Mouse (Mus musculus): ENCODE measurements around the gene AI597479. TPM values are rescaled to one million over a fixed set of nuclear protein-coding genes. Genes with fewer than 3 reads are reported as not detected.

AI597479 gene
- total RNA-seq (2021): 10 to 100 TPM; 15.4 to 15.9 TPM
- long read RNA-seq, experiment 1, transcript AI597479-201 (4 exons, 3,458 nt): major isoform, 29 of 31 reads
- long read RNA-seq, experiment 1, partial matches to known transcripts: 0 of 31 reads
- long read RNA-seq, experiment 1, other reads (novel, unspliced or antisense): 2 of 31 reads
- long read RNA-seq, experiment 2, transcript AI597479-201 (4 exons, 3,458 nt): major isoform, 18 of 23 reads
- long read RNA-seq, experiment 2, partial matches to known transcripts: 0 of 23 reads
- long read RNA-seq, experiment 2, other reads (novel, unspliced or antisense): 5 of 23 reads

- DNase-seq (ENCODE audit: low spot score in 2 of 2): peak; percentile 85 to 93
Observed at GRCm38 (mm10) chr1:43098031-43098984, at the start of gene AI597479, which contains the start of gene Tgfbrap1. Gene AI597479, plus strand, starts transcription at chr1:43098710. Gene Tgfbrap1, minus strand, starts transcription at chr1:43098637.

- no peak for DNase-seq (ENCODE audit: low spot score in 2 of 2)
Observed at GRCm38 (mm10) chr1:43051903-43052302, 46.6 kb upstream of the AI597479 start.

GRCm38 (mm10) chr1:43065615-43066310 is 32.7 kb upstream of the AI597479 start:
- peak; percentile 35 to 56 for DNase-seq (ENCODE audit: low spot score in 2 of 2)

DNA sequence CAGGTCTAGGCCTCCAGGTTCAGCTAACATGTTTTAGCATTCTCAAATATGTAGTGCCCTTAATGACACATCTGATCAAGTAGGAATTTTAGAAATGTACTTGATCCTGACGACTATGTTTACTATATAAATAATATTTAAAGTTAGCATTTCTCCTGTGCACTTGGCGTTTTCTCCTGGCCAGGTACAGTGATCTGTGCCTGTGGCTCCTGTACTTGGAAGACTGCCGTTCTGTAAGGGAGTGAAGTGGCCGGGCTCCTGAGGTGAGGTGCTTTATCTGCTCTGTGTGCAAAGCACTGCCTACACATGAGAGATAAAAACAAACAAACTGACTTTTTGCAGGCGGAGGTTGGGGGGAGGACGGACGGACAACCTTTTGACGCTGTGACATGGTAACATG is 31.9 kb upstream of the AI597479 start:
- no peak for DNase-seq (ENCODE audit: low spot score in 2 of 2)

GRCm38 (mm10) chr1:43067551-43067950 is 31.0 kb upstream of the AI597479 start:
- DNase-seq (ENCODE audit: low spot score in 2 of 2): no peak

- no peak for DNase-seq (ENCODE audit: low spot score in 2 of 2)
Observed at GRCm38 (mm10) chr1:43070726-43071125, 27.8 kb upstream of the AI597479 start.

GRCm38 (mm10) chr1:43072028-43072427 is 26.5 kb upstream of the AI597479 start:
- DNase-seq (ENCODE audit: low spot score in 2 of 2): no peak

GRCm38 (mm10) chr1:43072561-43072960 is 25.9 kb upstream of the AI597479 start:
- DNase-seq (ENCODE audit: low spot score in 2 of 2): no peak

DNA sequence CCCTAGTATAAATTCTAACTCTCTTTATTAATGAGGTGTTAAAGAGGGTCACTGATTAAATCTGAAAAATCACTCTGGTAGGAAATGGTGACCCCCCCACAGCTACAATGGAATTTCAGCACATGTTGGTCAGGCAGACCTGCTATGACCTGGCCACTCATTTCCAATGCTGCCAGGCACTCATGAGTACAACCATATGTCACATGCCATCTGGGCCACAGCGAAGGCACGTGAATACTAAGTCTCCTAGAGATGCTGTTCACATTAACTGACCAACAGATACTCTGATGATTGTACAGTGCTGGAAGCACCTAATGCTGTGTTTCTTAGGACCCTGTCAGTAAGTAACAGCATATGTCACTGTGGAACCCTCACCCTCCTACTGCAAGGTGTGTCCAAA is 23.7 kb upstream of the AI597479 start:
- DNase-seq (ENCODE audit: low spot score in 2 of 2): no peak

- no peak for DNase-seq (ENCODE audit: low spot score in 2 of 2)
Observed at GRCm38 (mm10) chr1:43078124-43078523, 20.4 kb upstream of the AI597479 start.

GRCm38 (mm10) chr1:43082946-43083345 is 15.6 kb upstream of the AI597479 start:
- DNase-seq (ENCODE audit: low spot score in 2 of 2): no peak

GRCm38 (mm10) chr1:43090418-43090817 is 8.1 kb upstream of the AI597479 start:
- DNase-seq (ENCODE audit: low spot score in 2 of 2): no peak

GRCm38 (mm10) chr1:43091306-43092055 is 7.0 kb upstream of the AI597479 start:
- no peak for DNase-seq (ENCODE audit: low spot score in 2 of 2)

- DNase-seq (ENCODE audit: low spot score in 2 of 2): peak; percentile 39 to 64
Observed at GRCm38 (mm10) chr1:43092056-43093015, 6.2 kb upstream of the AI597479 start.

- DNase-seq (ENCODE audit: low spot score in 2 of 2): no peak
Observed at GRCm38 (mm10) chr1:43094206-43094605, 4.3 kb upstream of the AI597479 start.

DNA sequence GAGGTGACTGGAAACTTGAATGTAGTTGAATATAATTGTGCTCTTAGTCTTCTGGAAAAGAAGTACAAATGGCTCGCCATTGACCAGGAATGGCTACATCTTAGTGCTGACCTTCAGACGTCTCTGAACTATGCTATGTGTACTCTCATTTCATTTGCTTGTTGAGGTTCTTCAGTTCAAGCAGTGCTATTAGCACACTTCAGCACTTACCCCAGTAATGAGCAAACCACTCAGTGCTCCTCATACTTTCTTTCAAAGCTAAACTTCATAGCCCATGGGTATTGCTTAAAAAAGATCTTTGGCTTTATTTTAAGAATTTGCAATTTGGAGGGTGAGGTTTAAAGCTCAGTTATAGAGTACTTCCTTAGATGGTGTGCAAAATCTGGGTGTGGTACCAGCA is 10.2 kb downstream of the AI597479 start:
- no peak for DNase-seq (ENCODE audit: low spot score in 2 of 2)

DNA sequence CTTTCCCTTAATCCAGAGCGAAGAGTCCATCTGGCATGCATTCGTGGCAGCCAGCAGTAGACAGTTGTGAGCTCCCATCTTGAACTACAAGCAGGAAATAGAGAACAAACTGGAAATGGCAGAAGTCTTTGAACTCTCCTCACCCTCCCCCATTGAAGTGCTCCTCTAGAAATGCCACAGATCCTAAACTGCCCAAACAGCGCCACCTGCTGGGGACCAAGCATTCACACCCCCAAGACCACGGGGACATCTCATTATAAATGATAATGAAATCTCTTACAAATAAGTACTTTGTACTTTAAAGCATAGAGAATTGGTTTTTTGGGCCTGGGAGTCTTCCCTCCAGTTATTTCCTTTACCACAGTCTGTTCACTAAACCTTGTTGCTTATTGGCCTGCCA is 12.0 kb downstream of the AI597479 start:
- peak in 1 of 2 experiments; percentile 55 for DNase-seq (ENCODE audit: low spot score in 2 of 2)

GRCm38 (mm10) chr1:43112882-43113281 is 14.4 kb downstream of the AI597479 start:
- peak; percentile 42 to 50 for DNase-seq (ENCODE audit: low spot score in 2 of 2)

DNA sequence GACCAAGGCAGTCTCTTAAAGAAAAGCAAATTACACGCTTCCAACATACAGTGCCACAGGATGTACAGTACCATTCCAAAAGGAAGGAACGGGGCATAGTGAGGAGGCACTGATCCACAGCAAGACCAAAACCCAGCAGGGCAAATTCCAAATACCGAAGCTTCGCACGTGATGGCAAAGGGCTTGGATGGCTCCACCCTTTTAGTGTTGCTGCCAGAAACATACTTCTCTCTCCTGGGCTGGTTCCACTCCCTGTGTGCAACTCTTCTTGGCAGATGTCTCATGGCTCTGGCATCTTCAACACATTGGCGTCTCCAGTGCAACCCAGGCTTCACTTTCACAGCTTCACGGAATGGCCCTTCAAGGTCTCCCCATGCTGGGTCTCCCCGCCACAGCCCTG is 18.9 kb downstream of the AI597479 start:
- no peak for DNase-seq (ENCODE audit: low spot score in 2 of 2)

GRCm38 (mm10) chr1:43120950-43121349 is 22.4 kb downstream of the AI597479 start:
- DNase-seq (ENCODE audit: low spot score in 2 of 2): no peak

All from gastrocnemius, postnatal 4 days (tissue).